Mouse (Mus musculus) MEL (cell line): Measurements from ENCODE around the gene Dnase1l2. TPM values are rescaled to one million over a fixed set of nuclear protein-coding genes. Genes with fewer than 3 reads are reported as not detected.
"Not testable (repeated sequence)": the region's sequence is repeated elsewhere in the genome, so short reads cannot be mapped to it uniquely, and the experiment has no call there.

ENCODE experiments used
- DNase-seq: peaks from one replicate; pipeline ENCODE4 v3.0.0; 2011; ENCODE audit warnings: low read depth, low spot score
- H3K27ac ChIP-seq: 2 replicates; pipeline ENCODE4 v1.5.1; 2012; ENCODE audit warnings: low read depth, mild to moderate bottlenecking, control low read depth, low read length, moderate library complexity; ENCODE audit not compliant: control insufficient read depth
- H3K27me3 ChIP-seq, 2 experiments: fragments of 150-350 bp in 1 of 2; sonication (generic) in 1 of 2; 2 replicates each; pipeline ENCODE4 v1.6.1; 2012; ENCODE audit warnings: low read length in 2 of 2, mild to moderate bottlenecking in 2 of 2, improper control_type of control experiment in 1 of 2, moderate library complexity in 1 of 2; ENCODE audit not compliant: insufficient read depth in 2 of 2, control insufficient read depth in 1 of 2
- H3K36me3 ChIP-seq, 2 experiments: 2 replicates each; pipeline ENCODE4 v1.6.1; 2012 to 2014; ENCODE audit warnings: low read length in 2 of 2, improper control_type of control experiment in 1 of 2, inconsistent platforms in 1 of 2, mild to moderate bottlenecking in 1 of 2; ENCODE audit not compliant: insufficient read depth in 2 of 2, control insufficient read depth in 1 of 2
- H3K4me1 ChIP-seq, 2 experiments: fragments of 150-350 bp in 1 of 2; sonication (generic) in 1 of 2; 2 replicates each; pipeline ENCODE4 v1.6.1; 2012; ENCODE audit warnings: low read length in 2 of 2, improper control_type of control experiment in 1 of 2, mild to moderate bottlenecking in 1 of 2; ENCODE audit not compliant: insufficient read depth in 2 of 2, control insufficient read depth in 1 of 2
- H3K4me3 ChIP-seq, 2 experiments: fragments of 150-350 bp in 1 of 2; sonication (generic) in 1 of 2; 2 replicates each; pipeline ENCODE4 v1.5.1; 2012; ENCODE audit warnings: low read depth in 2 of 2, low read length in 2 of 2, mild to moderate bottlenecking in 2 of 2, moderate library complexity in 2 of 2, control low read depth in 1 of 2, improper control_type of control experiment in 1 of 2; ENCODE audit not compliant: control insufficient read depth in 1 of 2, insufficient read depth in 1 of 2
- H3K79me2 ChIP-seq: 2 replicates; pipeline ENCODE4 v1.6.1; 2012; ENCODE audit warnings: mild to moderate bottlenecking, low read length, moderate library complexity; ENCODE audit not compliant: control insufficient read depth, poor library complexity, insufficient read depth
- H3K9ac ChIP-seq: 2 replicates; pipeline ENCODE4 v1.6.1; 2012; ENCODE audit warnings: low read depth, mild to moderate bottlenecking, control low read depth, low read length, moderate library complexity; ENCODE audit not compliant: control insufficient read depth, poor library complexity, severe bottlenecking
- H3K9me3 ChIP-seq: fragments of 150-350 bp; sonication (generic); replicated peaks from 2 replicates; pipeline ENCODE4 v1.6.1; 2012; ENCODE audit warnings: mild to moderate bottlenecking, low read length, improper control_type of control experiment, moderate library complexity; ENCODE audit not compliant: insufficient read depth
- ELF1 ChIP-seq: IDR thresholded peaks from 2 replicates; pipeline ENCODE4 v1.6.1; 2014; ENCODE audit warnings: low read depth, mild to moderate bottlenecking, inconsistent platforms, low read length, improper control_type of control experiment, moderate library complexity
- EP300 ChIP-seq, 2 experiments: IDR thresholded peaks; 2 replicates each; pipeline ENCODE4 v1.6.1; 2011; ENCODE audit warnings: improper control_type of control experiment in 2 of 2, low read length in 2 of 2, low read depth in 1 of 2, mild to moderate bottlenecking in 1 of 2
- ETS1 ChIP-seq: IDR thresholded peaks from 2 replicates; pipeline ENCODE4 v1.6.1; 2012; ENCODE audit warnings: low read depth, mild to moderate bottlenecking, inconsistent platforms, low read length, improper control_type of control experiment, moderate library complexity
- GABPA ChIP-seq: IDR thresholded peaks from 2 replicates; pipeline ENCODE4 v1.6.1; 2012; ENCODE audit warnings: low read depth, mild to moderate bottlenecking, inconsistent platforms, low read length, improper control_type of control experiment, moderate library complexity
- HCFC1 ChIP-seq: IDR thresholded peaks from 2 replicates; pipeline ENCODE4 v1.6.1; 2012; ENCODE audit warnings: low read depth, mild to moderate bottlenecking, inconsistent platforms, low read length, improper control_type of control experiment, moderate library complexity
- KAT2A ChIP-seq: conservative IDR thresholded peaks from 2 replicates; pipeline ENCODE4 v1.6.1; 2012; ENCODE audit warnings: low read depth, low read length, improper control_type of control experiment, inconsistent platforms
- MAX ChIP-seq: IDR thresholded peaks from 2 replicates; pipeline ENCODE4 v1.6.1; 2011; ENCODE audit warnings: low read length, improper control_type of control experiment
- MXI1 ChIP-seq: IDR thresholded peaks from 2 replicates; pipeline ENCODE4 v1.6.1; 2011; ENCODE audit warnings: mild to moderate bottlenecking, low read depth, low read length, improper control_type of control experiment
- MYB ChIP-seq: IDR thresholded peaks from 2 replicates; pipeline ENCODE4 v1.6.1; 2011; ENCODE audit warnings: mild to moderate bottlenecking, low read depth, low read length, improper control_type of control experiment
- MYC ChIP-seq: IDR thresholded peaks from 2 replicates; pipeline ENCODE4 v1.6.1; 2011; ENCODE audit warnings: low read depth, mild to moderate bottlenecking, low read length, improper control_type of control experiment, moderate library complexity
- NELFE ChIP-seq: IDR thresholded peaks from 2 replicates; pipeline ENCODE4 v1.6.1; 2011; ENCODE audit warnings: low read depth, low read length, improper control_type of control experiment
- NRF1 ChIP-seq: IDR thresholded peaks from 2 replicates; pipeline ENCODE4 v1.6.1; 2014; ENCODE audit warnings: low read depth, mild to moderate bottlenecking, inconsistent platforms, low read length, improper control_type of control experiment, moderate library complexity; ENCODE audit not compliant: poor library complexity, insufficient read depth, severe bottlenecking
- POLR2A ChIP-seq, 2 experiments: IDR thresholded peaks; 2 replicates each; pipeline ENCODE4 v1.6.1; 2011 to 2012; ENCODE audit warnings: low read length in 2 of 2, mild to moderate bottlenecking in 2 of 2, control low read depth in 1 of 2, improper control_type of control experiment in 1 of 2, low read depth in 1 of 2, moderate library complexity in 1 of 2; ENCODE audit not compliant: control insufficient read depth in 1 of 2, insufficient read depth in 1 of 2, poor library complexity in 1 of 2
- POLR2AphosphoS2 ChIP-seq: IDR thresholded peaks from 2 replicates; pipeline ENCODE4 v1.6.1; 2011; ENCODE audit warnings: low read length, improper control_type of control experiment
- RCOR1 ChIP-seq: IDR thresholded peaks from 2 replicates; pipeline ENCODE4 v1.6.1; 2012; ENCODE audit warnings: low read depth, mild to moderate bottlenecking, inconsistent platforms, low read length, improper control_type of control experiment
- SIN3A ChIP-seq: IDR thresholded peaks from 2 replicates; pipeline ENCODE4 v1.6.1; 2012; ENCODE audit warnings: low read length, improper control_type of control experiment, inconsistent platforms
- TAL1 ChIP-seq: IDR thresholded peaks from 2 replicates; pipeline ENCODE4 v1.6.1; 2012; ENCODE audit warnings: mild to moderate bottlenecking, inconsistent platforms, low read length, moderate library complexity, mixed read lengths
- TBP ChIP-seq: IDR thresholded peaks from 2 replicates; pipeline ENCODE4 v1.8.0; 2011; ENCODE audit warnings: low read depth, low read length, improper control_type of control experiment
- TCF12 ChIP-seq: IDR thresholded peaks from 2 replicates; pipeline ENCODE4 v1.6.1; 2014; ENCODE audit warnings: low read depth, mild to moderate bottlenecking, inconsistent platforms, low read length, improper control_type of control experiment, moderate library complexity
- UBTF ChIP-seq: IDR thresholded peaks from 2 replicates; pipeline ENCODE4 v1.6.1; 2012; ENCODE audit warnings: low read depth, mild to moderate bottlenecking, inconsistent platforms, low read length, improper control_type of control experiment, moderate library complexity, borderline replicate concordance; ENCODE audit not compliant: insufficient read depth
- ZMIZ1 ChIP-seq: IDR thresholded peaks from 2 replicates; pipeline ENCODE4 v1.6.1; 2012; ENCODE audit warnings: low read depth, mild to moderate bottlenecking, inconsistent platforms, low read length, improper control_type of control experiment, moderate library complexity
- polyA plus RNA-seq, 2 experiments: library from polyadenylated mRNA; stranded (reverse) in 1 of 2; unstranded in 1 of 2; fragments of >175 nt in 1 of 2; fragments of >200 nt in 1 of 2; gene quantifications; 2 replicates each; pipeline versions ENCODE4 v1.2.1 to v1.2.4; 2012; ENCODE audit warnings: low replicate concordance in 2 of 2, low read depth in 1 of 2; ENCODE audit not compliant: insufficient read length in 2 of 2, insufficient read depth in 1 of 2, missing spikeins in 1 of 2
- total RNA-seq: library from RNA; depleted of rRNA; stranded (reverse); fragments of 300-350 nt; gene quantifications from 2 replicates; pipeline ENCODE4 v1.2.3, GENCODE M21; 2012

Dnase1l2 gene
- total and polyA plus RNA-seq, 3 experiments: 0.62 to 1.8 TPM; not detected in 1

DNA sequence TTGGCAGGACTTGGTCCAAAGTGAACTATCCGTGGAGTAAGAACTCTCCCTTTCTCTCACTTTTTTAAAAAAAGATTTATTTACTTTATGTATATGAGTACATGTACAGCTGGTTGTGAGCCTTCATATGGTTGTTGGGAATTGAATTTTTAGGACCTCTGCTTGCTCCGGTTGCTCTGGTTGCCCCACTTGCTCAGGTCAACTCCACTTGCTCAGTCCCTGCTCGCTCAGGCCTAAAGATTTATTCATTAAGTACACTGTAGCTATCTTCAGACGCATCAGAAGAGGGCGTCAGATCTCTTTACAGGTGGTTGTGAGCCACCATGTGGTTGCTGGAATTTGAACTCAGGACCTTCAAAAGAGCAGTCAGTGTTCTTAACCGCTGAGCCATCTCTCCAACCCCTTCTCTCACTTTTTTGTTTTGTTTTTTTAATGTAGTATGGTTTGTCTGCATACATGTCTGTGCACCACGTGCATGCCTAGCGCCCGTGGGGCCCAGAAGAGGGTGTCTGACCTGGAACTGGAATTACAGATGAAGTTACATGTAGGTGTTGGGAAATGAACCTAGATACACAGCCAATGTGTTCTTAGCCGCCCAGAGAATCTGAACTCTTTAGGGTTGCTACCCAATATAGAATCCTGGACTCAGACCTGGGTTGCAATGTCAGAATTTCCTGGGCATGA, 12.8 kb upstream of the Dnase1l2 start:
- peak; percentile 41 for DNase-seq
- peaks cover 7 to 12% of the 10 kb centered on the region in 2 experiments for H3K4me1 ChIP-seq
- TF ChIP-seq MXI1: 0 out of 2 replicates have a peak, but pooled peaks have one; percentile 6
- TF ChIP-seq, all 39 proteins: peak for 1; not testable (repeated sequence) for 38
- H3K27me3 ChIP-seq, H3K9me3 ChIP-seq: not testable (repeated sequence)
- H3K9ac ChIP-seq: peak overlapping the region; percentile 64
- peak overlapping the region; percentile 53 for H3K27ac ChIP-seq
- H3K36me3 ChIP-seq: peaks cover 0 to 17% of the 10 kb centered on the region in 2 experiments; a peak in 3 of 4 replicates
- peaks cover 18% of the 10 kb centered on the region for H3K79me2 ChIP-seq
- H3K4me3 ChIP-seq: peak overlapping the region; percentile 51 to 83

DNA sequence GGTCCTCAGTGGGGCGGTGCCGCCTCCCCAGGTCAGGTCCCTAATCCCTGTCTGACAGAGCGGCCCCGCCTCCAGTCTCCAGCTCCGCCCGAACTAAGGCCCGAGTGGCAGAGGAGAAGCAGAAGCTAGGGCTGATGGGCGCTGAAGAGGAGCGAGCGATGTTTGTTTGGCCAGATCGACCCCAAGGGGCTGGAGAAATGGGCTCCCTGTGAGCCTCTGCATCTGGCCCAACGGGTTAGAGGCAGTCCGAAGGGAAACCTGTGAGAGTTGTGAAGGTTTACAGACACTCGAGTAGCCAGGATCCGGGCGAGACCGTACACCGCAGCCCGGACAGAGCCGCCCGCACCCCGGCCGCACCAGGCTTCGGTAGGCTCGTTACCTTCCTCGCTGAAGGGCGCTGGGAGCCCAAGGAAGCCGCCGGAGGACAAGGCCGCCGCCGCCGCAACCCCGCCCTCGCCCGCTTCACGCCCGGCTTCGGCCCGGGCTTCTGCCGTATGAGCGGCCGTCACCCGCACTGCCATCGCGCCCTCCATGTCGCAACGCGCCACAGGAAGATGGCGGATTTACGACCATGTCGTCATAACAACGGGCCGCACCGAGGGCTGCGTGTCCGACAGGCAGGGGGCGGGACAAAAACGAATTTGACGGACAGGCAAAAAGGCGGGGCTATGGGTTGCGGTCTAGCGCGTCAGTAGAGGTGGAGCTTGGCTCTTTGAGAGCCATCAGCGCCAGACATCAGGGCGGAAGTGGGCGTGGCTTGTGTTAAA, 12.0 kb upstream of the Dnase1l2 start:
- H3K4me3 ChIP-seq: peak overlapping the region; percentile 83 to 90
- no peaks in the 10 kb centered on the region for H3K27me3 ChIP-seq
- peak overlapping the region; percentile 98 for H3K9ac ChIP-seq
- peak overlapping the region; percentile 99 for H3K27ac ChIP-seq
- TF ChIP-seq ZMIZ1 (peak; percentile 90), MXI1 (peak; percentile 88), EP300 (IDR thresholded peaks at IDR 0.05; ENCODE audit: low read depth in 1 of 2, low read length in 2 of 2) (0 out of 4 replicates have a peak, but pooled peaks of 1 of the 2 experiments have one; percentile 9), MAX (peak; percentile 77), RCOR1 (no peak), NELFE (peak; percentile 96), MYB (no peak), NRF1 (peak; percentile 39; the same call in 1 of the 2 replicates), TCF12 (peak; percentile 54), SIN3A (peak; percentile 83), UBTF (no peak), POLR2AphosphoS2 (peak; percentile 78), TAL1 (peak; percentile 45; the same call in 1 of the 2 replicates), GABPA (no peak), POLR2A (IDR thresholded peaks at IDR 0.05; ENCODE audit: control insufficient read depth in 1 of 2, insufficient read depth in 1 of 2, low read depth in 1 of 2, low read length in 2 of 2, poor library complexity in 1 of 2) (peak; percentile 86 to 93), MYC (peak; percentile 48; the same call in 1 of the 2 replicates), ETS1 (peak; percentile 19), TBP (peak; percentile 68; the same call in 1 of the 2 replicates), HCFC1 (peak; percentile 89), KAT2A (peak; percentile 78), ELF1 (peak; percentile 91)
- H3K4me1 ChIP-seq: peaks cover 7 to 12% of the 10 kb centered on the region in 2 experiments
- DNase-seq: peak; percentile 99
- H3K9me3 ChIP-seq: no peaks in the 10 kb centered on the region
- peaks cover 0 to 17% of the 10 kb centered on the region in 2 experiments for H3K36me3 ChIP-seq
- H3K79me2 ChIP-seq: peaks cover 18% of the 10 kb centered on the region
